Mouse (Mus musculus): ENCODE results near the gene Grcc10. TPM values are rescaled to one million over a fixed set of nuclear protein-coding genes. Genes with fewer than 3 reads are reported as not detected.
A peak's percentile ranks its signal among the peaks of the same experiment; 100 is the strongest.

Grcc10 gene
- polyA plus RNA-seq, 1 experiment from 2014 or later, result 549 TPM

GRCm38 (mm10) chr6:124732476-124733370 lies 8.5 kb downstream of the Grcc10 start:
- Histone ChIP-seq H3K36me3 (ENCODE audit: control insufficient read depth, insufficient read depth, low read length) (no peaks in the 10 kb centered on the region), H3K27me3 (ENCODE audit: control insufficient read depth, insufficient read depth, low read length) (no peaks in the 10 kb centered on the region), H3K4me2 (ENCODE audit: low read depth, severe bottlenecking) (no peak overlapping the region; the same call in 1 of the 2 replicates), H3K4me1 (ENCODE audit: control insufficient read depth, insufficient read depth, low read length) (peaks cover 9% of the 10 kb centered on the region), H3K4me3 (ENCODE audit: low read depth, low read length) (no peak overlapping the region), H3K9me3 (ENCODE audit: control insufficient read depth, low read length) (no peaks in the 10 kb centered on the region), H3K27ac (replicated peaks; ENCODE audit: low read depth, low read length) (no peak overlapping the region), H3K9ac (ENCODE audit: low read length) (0 out of 2 replicates have a peak overlapping the region, but pooled peaks have one; percentile 27)
- DNase-seq (ENCODE audit: low spot score) (no peak), ATAC-seq (ENCODE audit: insufficient number of reproducible peaks, low FRiP score, low TSS enrichment, low read depth) (no peak)
- WGBS, result 52% methylated on average over 19 of the region's 19 CpGs

- no peak for DNase-seq (ENCODE audit: low spot score)
- Histone ChIP-seq H3K27ac (replicated peaks; ENCODE audit: low read depth, low read length) (no peak overlapping the region), H3K4me3 (ENCODE audit: low read depth, low read length) (no peak overlapping the region), H3K9me3 (ENCODE audit: control insufficient read depth, low read length) (no peaks in the 10 kb centered on the region), H3K4me1 (ENCODE audit: control insufficient read depth, insufficient read depth, low read length) (peaks cover 9% of the 10 kb centered on the region), H3K27me3 (ENCODE audit: control insufficient read depth, insufficient read depth, low read length) (no peaks in the 10 kb centered on the region), H3K4me2 (ENCODE audit: low read depth, severe bottlenecking) (no peak overlapping the region), H3K9ac (ENCODE audit: low read length) (no peak overlapping the region), H3K36me3 (ENCODE audit: control insufficient read depth, insufficient read depth, low read length) (no peaks in the 10 kb centered on the region)
- WGBS, result 88% methylated on average over 7 of the region's 7 CpGs
- ATAC-seq (ENCODE audit: insufficient number of reproducible peaks, low FRiP score, low TSS enrichment, low read depth), result no peak
Measured at GRCm38 (mm10) chr6:124731038-124731437, 10.1 kb downstream of the Grcc10 start.

GRCm38 (mm10) chr6:124729850-124730705 lies 11.1 kb downstream of the Grcc10 start:
- no peak overlapping the region for H3K4me3 ChIP-seq (ENCODE audit: low read depth, low read length)
- no peaks in the 10 kb centered on the region for H3K27me3 ChIP-seq (ENCODE audit: control insufficient read depth, insufficient read depth, low read length)
- H3K27ac ChIP-seq (replicated peaks; ENCODE audit: low read depth, low read length), result no peak overlapping the region
- WGBS, result 86% methylated on average over 8 of the region's 8 CpGs
- H3K36me3 ChIP-seq (ENCODE audit: control insufficient read depth, insufficient read depth, low read length), result no peaks in the 10 kb centered on the region
- no peak overlapping the region for H3K4me2 ChIP-seq (ENCODE audit: low read depth, severe bottlenecking)
- H3K9me3 ChIP-seq (ENCODE audit: control insufficient read depth, low read length), result no peaks in the 10 kb centered on the region
- no peak overlapping the region for H3K9ac ChIP-seq (ENCODE audit: low read length)
- no peak for DNase-seq (ENCODE audit: low spot score)
- no peak for ATAC-seq (ENCODE audit: insufficient number of reproducible peaks, low FRiP score, low TSS enrichment, low read depth)
- H3K4me1 ChIP-seq (ENCODE audit: control insufficient read depth, insufficient read depth, low read length), result peaks cover 9% of the 10 kb centered on the region

GRCm38 (mm10) chr6:124728621-124729020 lies 12.6 kb downstream of the Grcc10 start:
- DNase-seq (ENCODE audit: low spot score) (no peak), ATAC-seq (ENCODE audit: insufficient number of reproducible peaks, low FRiP score, low TSS enrichment, low read depth) (no peak)
- no peak overlapping the region for H3K27ac ChIP-seq (replicated peaks; ENCODE audit: low read depth, low read length)
- no peaks in the 10 kb centered on the region for H3K27me3 ChIP-seq (ENCODE audit: control insufficient read depth, insufficient read depth, low read length)
- H3K4me2 ChIP-seq (ENCODE audit: low read depth, severe bottlenecking), result no peak overlapping the region
- 88% methylated on average over 10 of the region's 10 CpGs for WGBS
- H3K4me3 ChIP-seq (ENCODE audit: low read depth, low read length), result no peak overlapping the region
- no peak overlapping the region for H3K9ac ChIP-seq (ENCODE audit: low read length)
- H3K36me3 ChIP-seq (ENCODE audit: control insufficient read depth, insufficient read depth, low read length), result no peaks in the 10 kb centered on the region
- H3K9me3 ChIP-seq (ENCODE audit: control insufficient read depth, low read length), result no peaks in the 10 kb centered on the region
- peaks cover 9% of the 10 kb centered on the region for H3K4me1 ChIP-seq (ENCODE audit: control insufficient read depth, insufficient read depth, low read length)

- DNase-seq (ENCODE audit: low spot score) (no peak), ATAC-seq (ENCODE audit: insufficient number of reproducible peaks, low FRiP score, low TSS enrichment, low read depth) (no peak)
- no peak overlapping the region for H3K27ac ChIP-seq (replicated peaks; ENCODE audit: low read depth, low read length)
- no peaks in the 10 kb centered on the region for H3K27me3 ChIP-seq (ENCODE audit: control insufficient read depth, insufficient read depth, low read length)
- H3K4me1 ChIP-seq (ENCODE audit: control insufficient read depth, insufficient read depth, low read length), result no peaks in the 10 kb centered on the region
- H3K4me3 ChIP-seq (ENCODE audit: low read depth, low read length), result no peak overlapping the region
- no peak overlapping the region for H3K4me2 ChIP-seq (ENCODE audit: low read depth, severe bottlenecking)
- no peak overlapping the region for H3K9ac ChIP-seq (ENCODE audit: low read length)
- 90% methylated on average over 10 of the region's 10 CpGs for WGBS
- H3K36me3 ChIP-seq (ENCODE audit: control insufficient read depth, insufficient read depth, low read length), result no peaks in the 10 kb centered on the region
- no peaks in the 10 kb centered on the region for H3K9me3 ChIP-seq (ENCODE audit: control insufficient read depth, low read length)
Measured at GRCm38 (mm10) chr6:124724472-124724871, 16.7 kb downstream of the Grcc10 start.

GRCm38 (mm10) chr6:124723541-124723940 lies 17.6 kb downstream of the Grcc10 start:
- Histone ChIP-seq H3K36me3 (ENCODE audit: control insufficient read depth, insufficient read depth, low read length) (no peaks in the 10 kb centered on the region), H3K4me3 (ENCODE audit: low read depth, low read length) (no peak overlapping the region), H3K4me2 (ENCODE audit: low read depth, severe bottlenecking) (no peak overlapping the region), H3K27ac (replicated peaks; ENCODE audit: low read depth, low read length) (no peak overlapping the region), H3K27me3 (ENCODE audit: control insufficient read depth, insufficient read depth, low read length) (no peaks in the 10 kb centered on the region), H3K4me1 (ENCODE audit: control insufficient read depth, insufficient read depth, low read length) (no peaks in the 10 kb centered on the region), H3K9ac (ENCODE audit: low read length) (no peak overlapping the region), H3K9me3 (ENCODE audit: control insufficient read depth, low read length) (no peaks in the 10 kb centered on the region)
- DNase-seq (ENCODE audit: low spot score) (no peak), ATAC-seq (ENCODE audit: insufficient number of reproducible peaks, low FRiP score, low TSS enrichment, low read depth) (no peak)
- 78% methylated on average over 8 of the region's 8 CpGs for WGBS

GRCm38 (mm10) chr6:124722876-124723473 lies 18.2 kb downstream of the Grcc10 start:
- H3K9ac ChIP-seq (ENCODE audit: low read length), result no peak overlapping the region
- no peaks in the 10 kb centered on the region; the same call in 1 of the 2 replicates for H3K36me3 ChIP-seq (ENCODE audit: control insufficient read depth, insufficient read depth, low read length)
- H3K4me3 ChIP-seq (ENCODE audit: low read depth, low read length), result no peak overlapping the region
- DNase-seq (ENCODE audit: low spot score) (no peak), ATAC-seq (ENCODE audit: insufficient number of reproducible peaks, low FRiP score, low TSS enrichment, low read depth) (no peak)
- H3K9me3 ChIP-seq (ENCODE audit: control insufficient read depth, low read length), result no peaks in the 10 kb centered on the region
- WGBS, result 92% methylated on average over 6 of the region's 6 CpGs
- no peak overlapping the region for H3K27ac ChIP-seq (replicated peaks; ENCODE audit: low read depth, low read length)
- H3K27me3 ChIP-seq (ENCODE audit: control insufficient read depth, insufficient read depth, low read length), result no peaks in the 10 kb centered on the region
- no peaks in the 10 kb centered on the region for H3K4me1 ChIP-seq (ENCODE audit: control insufficient read depth, insufficient read depth, low read length)
- H3K4me2 ChIP-seq (ENCODE audit: low read depth, severe bottlenecking), result no peak overlapping the region

GRCm38 (mm10) chr6:124720904-124721303 lies 20.3 kb downstream of the Grcc10 start:
- no peak overlapping the region for H3K4me2 ChIP-seq (ENCODE audit: low read depth, severe bottlenecking)
- DNase-seq (ENCODE audit: low spot score) (no peak), ATAC-seq (ENCODE audit: insufficient number of reproducible peaks, low FRiP score, low TSS enrichment, low read depth) (no peak)
- H3K9me3 ChIP-seq (ENCODE audit: control insufficient read depth, low read length), result no peaks in the 10 kb centered on the region
- H3K36me3 ChIP-seq (ENCODE audit: control insufficient read depth, insufficient read depth, low read length), result peaks cover 12% of the 10 kb centered on the region
- H3K9ac ChIP-seq (ENCODE audit: low read length), result no peak overlapping the region
- H3K4me3 ChIP-seq (ENCODE audit: low read depth, low read length), result no peak overlapping the region
- no peak overlapping the region for H3K27ac ChIP-seq (replicated peaks; ENCODE audit: low read depth, low read length)
- H3K27me3 ChIP-seq (ENCODE audit: control insufficient read depth, insufficient read depth, low read length), result no peaks in the 10 kb centered on the region
- no peaks in the 10 kb centered on the region for H3K4me1 ChIP-seq (ENCODE audit: control insufficient read depth, insufficient read depth, low read length)
- 79% methylated on average over 11 of the region's 11 CpGs for WGBS
